Mouse (Mus musculus): ENCODE data around the gene Rac2. TPM values are rescaled to one million over a fixed set of nuclear protein-coding genes. Genes with fewer than 3 reads are reported as not detected.

The Rac2 gene
- total and polyA plus RNA-seq, 3 experiments = 160 to 942 (median 453) TPM

DNA sequence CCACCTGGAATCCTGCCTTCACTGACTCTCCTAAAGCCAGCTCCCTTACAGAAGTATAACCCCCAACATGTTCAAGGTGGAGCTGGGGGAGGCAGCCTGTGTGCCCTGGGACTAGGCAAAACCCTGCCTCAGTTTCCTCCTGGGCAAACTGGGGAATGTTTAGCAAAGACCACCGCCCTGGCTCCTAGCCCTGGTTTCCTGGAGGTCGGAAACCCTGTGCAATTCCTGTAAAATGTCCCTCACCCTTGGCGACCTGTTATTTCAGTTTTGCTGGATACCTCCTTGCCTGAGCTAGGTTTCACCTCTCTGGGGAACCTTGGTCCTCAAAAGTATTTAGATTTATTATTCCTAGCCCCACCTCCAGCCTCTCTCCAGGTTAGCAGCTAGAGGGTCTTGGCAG is 42.4 kb downstream of the Rac2 start:
- Histone ChIP-seq H3K4me3 (replicated peaks in 1 of 3; ENCODE audit: low read depth in 2 of 3, low read length in 2 of 3, poor library complexity in 1 of 3) (no peak overlapping the region), H3K27me3 (replicated peaks) (no peaks in the 10 kb centered on the region), H3K4me2 (ENCODE audit: insufficient read depth, low read depth, poor library complexity, severe bottlenecking) (no peak overlapping the region)

GRCm38 (mm10) chr15:78529428-78529990 is 43.1 kb downstream of the Rac2 start:
- Histone ChIP-seq H3K79me2 (replicated peaks; ENCODE audit: control insufficient read depth, extremely low read depth, insufficient read depth, poor library complexity, severe bottlenecking) (no peaks in the 10 kb centered on the region), H3K4me2 (ENCODE audit: insufficient read depth, low read depth, poor library complexity, severe bottlenecking) (no peak overlapping the region), H3K9ac (ENCODE audit: insufficient read depth, low read depth) (no peak overlapping the region), H3K27ac (ENCODE audit: insufficient read depth, low read depth) (peak overlapping the region; percentile 34), H3K4me3 (replicated peaks in 1 of 3; ENCODE audit: low read depth in 2 of 3, low read length in 2 of 3, poor library complexity in 1 of 3) (peak overlapping the region; percentile 20 to 60 (median 52)), H3K4me1 (ENCODE audit: control insufficient read depth in 1 of 2, insufficient read depth in 2 of 2) (peaks cover 32 to 57% of the 10 kb centered on the region in 2 experiments), H3K36me3 (replicated peaks in 1 of 2; ENCODE audit: control insufficient read depth in 1 of 2, insufficient read depth in 1 of 2, low read length in 1 of 2) (peaks cover 0 to 27% of the 10 kb centered on the region in 2 experiments), H3K9me3 (replicated peaks; ENCODE audit: low read length) (no peaks in the 10 kb centered on the region), H3K27me3 (replicated peaks) (no peaks in the 10 kb centered on the region)
- TF ChIP-seq BHLHE40 (IDR thresholded peaks at IDR 0.05; ENCODE audit: low read depth, low read length) (peak; percentile 47; the same call in 1 of the 2 replicates), IRF4 (IDR thresholded peaks at IDR 0.05; ENCODE audit: low read depth, low read length) (no peak)
- no peak for DNase-seq (ENCODE audit: extremely low read depth)
- in situ Hi-C loops (cut with MboI; ENCODE audit: low pct_ligation_motif_present, low pct_unique_long_range_greater_than_20kb, low sequenced_read_pairs) (loop anchor here (25.0 kb wide), 2 partner anchors 342 to 567 kb away; partner anchors contain the start of genes Eif3d and Foxred2), dilution Hi-C loops (cut with MboI; ENCODE audit: extremely low pct_ligation_motif_present, extremely low pct_unique_long_range_greater_than_20kb, low sequenced_read_pairs) (no loop called here)

More for the DNA sequence above, 42.4 kb downstream of the Rac2 start:
- no peak for DNase-seq (ENCODE audit: extremely low read depth)
- Histone ChIP-seq H3K4me1 (ENCODE audit: control insufficient read depth in 1 of 2, insufficient read depth in 2 of 2) (peaks cover 28 to 57% of the 10 kb centered on the region in 2 experiments), H3K9me3 (replicated peaks; ENCODE audit: low read length) (no peaks in the 10 kb centered on the region), H3K9ac (ENCODE audit: insufficient read depth, low read depth) (no peak overlapping the region), H3K79me2 (replicated peaks; ENCODE audit: control insufficient read depth, extremely low read depth, insufficient read depth, poor library complexity, severe bottlenecking) (no peaks in the 10 kb centered on the region), H3K27ac (ENCODE audit: insufficient read depth, low read depth) (no peak overlapping the region), H3K36me3 (replicated peaks in 1 of 2; ENCODE audit: control insufficient read depth in 1 of 2, insufficient read depth in 1 of 2, low read length in 1 of 2) (peaks cover 0 to 21% of the 10 kb centered on the region in 2 experiments)
- TF ChIP-seq POLR2A (IDR thresholded peaks at IDR 0.05; ENCODE audit: low read depth, low read length) = no peak
- no peak for TF ChIP-seq RCOR1 (conservative IDR thresholded peaks at IDR 0.05; ENCODE audit: low read depth, low read length)
- TF ChIP-seq SMC3 (IDR thresholded peaks at IDR 0.05; ENCODE audit: low read depth, low read length) = no peak
- no peak for TF ChIP-seq POLR2AphosphoS2 (IDR thresholded peaks at IDR 0.05; ENCODE audit: low read depth, low read length)
- TF ChIP-seq NELFE (IDR thresholded peaks at IDR 0.05; ENCODE audit: low read depth, low read length) = no peak
- no peak for TF ChIP-seq IRF4 (IDR thresholded peaks at IDR 0.05; ENCODE audit: low read depth, low read length)
- TF ChIP-seq ETS1 (conservative IDR thresholded peaks at IDR 0.05; ENCODE audit: low read depth, low read length) = no peak
- TF ChIP-seq RAD21 (IDR thresholded peaks at IDR 0.05; ENCODE audit: low read depth, low read length) = no peak
- TF ChIP-seq ZKSCAN1 (IDR thresholded peaks at IDR 0.05; ENCODE audit: borderline replicate concordance, low read depth, low read length) = no peak
- no peak for TF ChIP-seq BHLHE40 (IDR thresholded peaks at IDR 0.05; ENCODE audit: low read depth, low read length)
- TF ChIP-seq GABPA (IDR thresholded peaks at IDR 0.05; ENCODE audit: insufficient replicate concordance, low read depth, low read length) = no peak
- TF ChIP-seq ZC3H11A (IDR thresholded peaks at IDR 0.05; ENCODE audit: low read depth, low read length) = no peak
- TF ChIP-seq CHD2 (IDR thresholded peaks at IDR 0.05; ENCODE audit: low read length) = no peak
- TF ChIP-seq MAFK (IDR thresholded peaks at IDR 0.05; ENCODE audit: insufficient replicate concordance, low read length) = no peak
- TF ChIP-seq TBP (conservative IDR thresholded peaks at IDR 0.05; ENCODE audit: low read depth, low read length) = no peak
- no peak for TF ChIP-seq ZMIZ1 (IDR thresholded peaks at IDR 0.05; ENCODE audit: low read depth, low read length)
- TF ChIP-seq MAZ (IDR thresholded peaks at IDR 0.05; ENCODE audit: low read depth, low read length) = no peak
- TF ChIP-seq MXI1 (IDR thresholded peaks at IDR 0.05; ENCODE audit: low read depth, low read length) = no peak
- no peak for TF ChIP-seq TCF12 (IDR thresholded peaks at IDR 0.05; ENCODE audit: low read depth, low read length)
- dilution Hi-C loops (cut with MboI; ENCODE audit: extremely low pct_ligation_motif_present, extremely low pct_unique_long_range_greater_than_20kb, low sequenced_read_pairs) (no loop called here), in situ Hi-C loops (cut with MboI; ENCODE audit: low pct_ligation_motif_present, low pct_unique_long_range_greater_than_20kb, low sequenced_read_pairs) (loop anchor here (10.0 to 25.0 kb wide), 4 partner anchors 85 to 568 kb away; partner anchors contain the start of genes Eif3d and Foxred2)

Measured in CH12.LX (cell line).